Mouse (Mus musculus): ENCODE measurements around the gene Msn. TPM values are rescaled to one million over a fixed set of nuclear protein-coding genes. Genes with fewer than 3 reads are reported as not detected.

The Msn gene
- polyA plus RNA-seq, 1 experiment from 2014 or later = 37.9 TPM

GRCm38 (mm10) chrX:96134840-96135580, 39.2 kb downstream of the Msn start:
- Histone ChIP-seq H3K4me2 (ENCODE audit: low read length) (no peak overlapping the region), H3K4me3 (replicated peaks; ENCODE audit: low read length) (no peak overlapping the region), H3K27me3 (replicated peaks; ENCODE audit: control insufficient read depth, insufficient read depth, low read length) (no peaks in the 10 kb centered on the region), H3K9ac (replicated peaks; ENCODE audit: low read depth, low read length) (no peak overlapping the region), H3K4me1 (replicated peaks; ENCODE audit: control insufficient read depth, insufficient read depth, low read length) (no peaks in the 10 kb centered on the region), H3K36me3 (ENCODE audit: control insufficient read depth, insufficient read depth) (no peaks in the 10 kb centered on the region), H3K27ac (ENCODE audit: low read length) (no peak overlapping the region), H3K9me3 (ENCODE audit: control insufficient read depth, low read length) (no peaks in the 10 kb centered on the region)
- WGBS = 76% methylated on average over 6 of the region's 6 CpGs
- ATAC-seq = no peak

- no peak overlapping the region for H3K4me2 ChIP-seq (ENCODE audit: low read length)
- no peak overlapping the region for H3K27ac ChIP-seq (ENCODE audit: low read length)
- no peaks in the 10 kb centered on the region for H3K9me3 ChIP-seq (ENCODE audit: control insufficient read depth, low read length)
- WGBS = 92% methylated on average over 4 of the region's 4 CpGs
- no peak overlapping the region for H3K9ac ChIP-seq (replicated peaks; ENCODE audit: low read depth, low read length)
- H3K4me1 ChIP-seq (replicated peaks; ENCODE audit: control insufficient read depth, insufficient read depth, low read length) = no peaks in the 10 kb centered on the region
- no peak overlapping the region for H3K4me3 ChIP-seq (replicated peaks; ENCODE audit: low read length)
- no peak for ATAC-seq
- H3K27me3 ChIP-seq (replicated peaks; ENCODE audit: control insufficient read depth, insufficient read depth, low read length) = no peaks in the 10 kb centered on the region
- no peaks in the 10 kb centered on the region for H3K36me3 ChIP-seq (ENCODE audit: control insufficient read depth, insufficient read depth)
Observed at GRCm38 (mm10) chrX:96135581-96135980, 39.7 kb downstream of the Msn start.

GRCm38 (mm10) chrX:96139262-96139661, 43.4 kb downstream of the Msn start:
- WGBS = 87% methylated on average over 2 of the region's 2 CpGs
- ATAC-seq = no peak

GRCm38 (mm10) chrX:96144960-96145488, 49.2 kb downstream of the Msn start:
- Histone ChIP-seq H3K36me3 (ENCODE audit: control insufficient read depth, insufficient read depth) (no peaks in the 10 kb centered on the region), H3K9me3 (ENCODE audit: control insufficient read depth, low read length) (no peaks in the 10 kb centered on the region), H3K4me3 (replicated peaks; ENCODE audit: low read length) (no peak overlapping the region), H3K27me3 (replicated peaks; ENCODE audit: control insufficient read depth, insufficient read depth, low read length) (no peaks in the 10 kb centered on the region), H3K4me1 (replicated peaks; ENCODE audit: control insufficient read depth, insufficient read depth, low read length) (no peaks in the 10 kb centered on the region), H3K9ac (replicated peaks; ENCODE audit: low read depth, low read length) (no peak overlapping the region), H3K27ac (ENCODE audit: low read length) (no peak overlapping the region), H3K4me2 (ENCODE audit: low read length) (no peak overlapping the region)
- WGBS = 84% methylated on average over 3 of the region's 3 CpGs
- peak; percentile 66 for ATAC-seq

More at GRCm38 (mm10) chrX:96139262-96139661, 43.4 kb downstream of the Msn start:
- no peak overlapping the region for H3K27ac ChIP-seq (ENCODE audit: low read length)
- no peaks in the 10 kb centered on the region for H3K4me1 ChIP-seq (replicated peaks; ENCODE audit: control insufficient read depth, insufficient read depth, low read length)
- H3K9me3 ChIP-seq (ENCODE audit: control insufficient read depth, low read length) = no peaks in the 10 kb centered on the region
- no peak overlapping the region for H3K4me2 ChIP-seq (ENCODE audit: low read length)
- no peaks in the 10 kb centered on the region for H3K36me3 ChIP-seq (ENCODE audit: control insufficient read depth, insufficient read depth)
- no peak overlapping the region for H3K9ac ChIP-seq (replicated peaks; ENCODE audit: low read depth, low read length)
- no peaks in the 10 kb centered on the region for H3K27me3 ChIP-seq (replicated peaks; ENCODE audit: control insufficient read depth, insufficient read depth, low read length)
- H3K4me3 ChIP-seq (replicated peaks; ENCODE audit: low read length) = no peak overlapping the region

- WGBS = 91% methylated on average over 2 of the region's 2 CpGs
Observed at GRCm38 (mm10) chrX:96148217-96148616, 52.4 kb downstream of the Msn start.

GRCm38 (mm10) chrX:96153362-96153761, 57.5 kb downstream of the Msn start:
- no peak overlapping the region for H3K4me3 ChIP-seq (replicated peaks; ENCODE audit: low read length)
- H3K4me2 ChIP-seq (ENCODE audit: low read length) = no peak overlapping the region
- H3K9ac ChIP-seq (replicated peaks; ENCODE audit: low read depth, low read length) = no peak overlapping the region
- H3K36me3 ChIP-seq (ENCODE audit: control insufficient read depth, insufficient read depth) = no peaks in the 10 kb centered on the region
- peak; percentile 72 for ATAC-seq
- no peaks in the 10 kb centered on the region for H3K4me1 ChIP-seq (replicated peaks; ENCODE audit: control insufficient read depth, insufficient read depth, low read length)
- 60% methylated on average over 3 of the region's 3 CpGs for WGBS
- no peaks in the 10 kb centered on the region for H3K27me3 ChIP-seq (replicated peaks; ENCODE audit: control insufficient read depth, insufficient read depth, low read length)
- H3K9me3 ChIP-seq (ENCODE audit: control insufficient read depth, low read length) = no peaks in the 10 kb centered on the region
- H3K27ac ChIP-seq (ENCODE audit: low read length) = no peak overlapping the region

More at GRCm38 (mm10) chrX:96148217-96148616, 52.4 kb downstream of the Msn start:
- H3K9ac ChIP-seq (replicated peaks; ENCODE audit: low read depth, low read length) = no peak overlapping the region
- no peak overlapping the region for H3K4me3 ChIP-seq (replicated peaks; ENCODE audit: low read length)
- H3K27me3 ChIP-seq (replicated peaks; ENCODE audit: control insufficient read depth, insufficient read depth, low read length) = no peaks in the 10 kb centered on the region
- H3K36me3 ChIP-seq (ENCODE audit: control insufficient read depth, insufficient read depth) = no peaks in the 10 kb centered on the region
- no peaks in the 10 kb centered on the region for H3K9me3 ChIP-seq (ENCODE audit: control insufficient read depth, low read length)
- no peak overlapping the region for H3K4me2 ChIP-seq (ENCODE audit: low read length)
- H3K4me1 ChIP-seq (replicated peaks; ENCODE audit: control insufficient read depth, insufficient read depth, low read length) = no peaks in the 10 kb centered on the region
- ATAC-seq = no peak
- H3K27ac ChIP-seq (ENCODE audit: low read length) = no peak overlapping the region

GRCm38 (mm10) chrX:96157936-96158335, 62.1 kb downstream of the Msn start:
- no peaks in the 10 kb centered on the region for H3K4me1 ChIP-seq (replicated peaks; ENCODE audit: control insufficient read depth, insufficient read depth, low read length)
- H3K36me3 ChIP-seq (ENCODE audit: control insufficient read depth, insufficient read depth) = no peaks in the 10 kb centered on the region
- 98% methylated on average over 3 of the region's 3 CpGs for WGBS
- no peak overlapping the region for H3K4me2 ChIP-seq (ENCODE audit: low read length)
- no peaks in the 10 kb centered on the region for H3K27me3 ChIP-seq (replicated peaks; ENCODE audit: control insufficient read depth, insufficient read depth, low read length)
- ATAC-seq = no peak
- H3K9me3 ChIP-seq (ENCODE audit: control insufficient read depth, low read length) = no peaks in the 10 kb centered on the region
- H3K4me3 ChIP-seq (replicated peaks; ENCODE audit: low read length) = no peak overlapping the region
- no peak overlapping the region for H3K27ac ChIP-seq (ENCODE audit: low read length)
- H3K9ac ChIP-seq (replicated peaks; ENCODE audit: low read depth, low read length) = no peak overlapping the region

GRCm38 (mm10) chrX:96162571-96162970, 66.7 kb downstream of the Msn start:
- Histone ChIP-seq H3K4me3 (replicated peaks; ENCODE audit: low read length) (no peak overlapping the region), H3K27me3 (replicated peaks; ENCODE audit: control insufficient read depth, insufficient read depth, low read length) (no peaks in the 10 kb centered on the region), H3K4me2 (ENCODE audit: low read length) (no peak overlapping the region), H3K9ac (replicated peaks; ENCODE audit: low read depth, low read length) (no peak overlapping the region), H3K9me3 (ENCODE audit: control insufficient read depth, low read length) (no peaks in the 10 kb centered on the region), H3K36me3 (ENCODE audit: control insufficient read depth, insufficient read depth) (no peaks in the 10 kb centered on the region), H3K4me1 (replicated peaks; ENCODE audit: control insufficient read depth, insufficient read depth, low read length) (no peaks in the 10 kb centered on the region), H3K27ac (ENCODE audit: low read length) (no peak overlapping the region)
- WGBS = 88% methylated on average over 2 of the region's 2 CpGs
- ATAC-seq = no peak

GRCm38 (mm10) chrX:96171645-96172388, 76.0 kb downstream of the Msn start:
- ATAC-seq = peak; percentile 89

More at GRCm38 (mm10) chrX:96171645-96172388, 76.0 kb downstream of the Msn start:
- H3K27me3 ChIP-seq (replicated peaks; ENCODE audit: control insufficient read depth, insufficient read depth, low read length) = no peaks in the 10 kb centered on the region
- no peak overlapping the region for H3K4me3 ChIP-seq (replicated peaks; ENCODE audit: low read length)
- 55% methylated on average over 2 of the region's 2 CpGs for WGBS
- H3K4me2 ChIP-seq (ENCODE audit: low read length) = no peak overlapping the region
- H3K27ac ChIP-seq (ENCODE audit: low read length) = no peak overlapping the region
- no peaks in the 10 kb centered on the region for H3K4me1 ChIP-seq (replicated peaks; ENCODE audit: control insufficient read depth, insufficient read depth, low read length)
- no peaks in the 10 kb centered on the region for H3K9me3 ChIP-seq (ENCODE audit: control insufficient read depth, low read length)
- H3K9ac ChIP-seq (replicated peaks; ENCODE audit: low read depth, low read length) = no peak overlapping the region
- H3K36me3 ChIP-seq (ENCODE audit: control insufficient read depth, insufficient read depth) = no peaks in the 10 kb centered on the region

Data from forebrain, embryonic 16.5 days (tissue).